Mouse (Mus musculus) ZHBTc4 (cell line): Measurements from ENCODE around the gene Sbno2.

Experiments used
- DNase-seq: peaks from one replicate; pipeline ENCODE4 v3.0.0-alpha.2; 2011; ENCODE audit warnings: low read depth, low spot score

Sbno2 gene

DNA sequence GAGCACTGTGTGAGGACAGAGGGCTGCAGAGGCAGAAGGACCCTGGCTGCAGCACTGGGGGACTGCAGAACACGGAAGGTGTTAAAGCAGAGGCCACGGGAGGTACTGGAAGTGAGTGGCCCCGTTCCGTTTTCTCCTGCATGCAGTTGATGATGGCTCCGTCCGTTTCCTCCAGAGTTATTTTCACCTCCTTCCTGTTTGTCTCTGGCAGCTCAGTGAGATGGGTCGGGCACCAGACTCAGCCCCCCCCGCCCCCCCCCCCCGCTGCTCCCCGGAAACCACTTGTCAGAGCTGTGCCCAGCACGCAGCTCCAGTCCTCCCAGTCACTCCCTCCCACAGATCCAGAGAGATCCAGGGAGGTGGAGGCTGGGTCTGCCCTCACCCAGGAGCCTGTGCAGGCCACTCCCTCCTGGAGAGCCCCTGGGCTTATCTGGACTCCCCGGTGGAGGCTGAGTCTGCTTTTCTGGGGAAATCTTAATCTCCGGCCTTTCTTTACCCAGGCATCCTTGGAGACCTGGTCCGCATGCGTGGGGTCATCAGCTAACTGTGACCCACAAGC, 86.6 kb downstream of the Sbno2 start:
- DNase-seq: no peak

DNA sequence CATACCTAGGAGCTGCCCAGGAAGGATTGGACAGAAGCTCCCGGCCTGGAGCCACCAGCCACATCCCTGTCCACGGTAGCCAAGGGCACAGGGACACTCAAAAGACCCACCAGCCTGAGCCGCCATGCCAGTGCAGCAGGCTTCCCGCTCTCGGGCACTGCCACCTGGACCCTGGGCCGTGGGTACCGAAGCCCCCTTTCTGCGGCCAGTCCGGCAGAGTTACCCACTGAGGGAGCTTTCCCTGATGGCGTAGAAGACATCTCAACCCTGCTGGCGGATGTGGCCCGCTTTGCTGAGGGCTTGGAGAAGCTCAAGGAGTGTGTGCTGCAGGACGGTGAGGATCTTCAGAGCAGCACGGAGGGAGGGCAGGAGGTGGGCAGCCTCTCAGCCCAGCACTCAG, 87.6 kb downstream of the Sbno2 start:
- no peak for DNase-seq

DNA sequence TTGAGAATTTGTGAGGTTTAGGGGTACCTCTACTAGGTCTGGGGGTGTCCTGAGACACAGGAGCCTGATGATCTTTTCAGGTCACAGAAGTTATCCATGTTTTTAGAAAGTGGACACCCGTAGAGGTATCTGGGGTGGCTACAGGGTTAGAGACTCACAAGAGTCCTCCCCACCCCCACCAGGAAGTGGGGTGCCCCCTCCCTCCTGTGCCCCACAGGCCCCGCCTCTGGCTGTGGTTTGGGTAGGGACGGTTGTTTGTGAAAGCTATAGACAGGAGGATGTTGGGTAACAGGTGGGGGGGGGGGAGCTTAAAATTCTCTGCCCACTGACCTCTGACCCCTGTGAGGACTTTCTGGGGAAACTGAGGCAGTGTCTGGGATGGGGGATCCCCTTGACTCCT, 88.0 kb downstream of the Sbno2 start:
- DNase-seq: no peak

DNA sequence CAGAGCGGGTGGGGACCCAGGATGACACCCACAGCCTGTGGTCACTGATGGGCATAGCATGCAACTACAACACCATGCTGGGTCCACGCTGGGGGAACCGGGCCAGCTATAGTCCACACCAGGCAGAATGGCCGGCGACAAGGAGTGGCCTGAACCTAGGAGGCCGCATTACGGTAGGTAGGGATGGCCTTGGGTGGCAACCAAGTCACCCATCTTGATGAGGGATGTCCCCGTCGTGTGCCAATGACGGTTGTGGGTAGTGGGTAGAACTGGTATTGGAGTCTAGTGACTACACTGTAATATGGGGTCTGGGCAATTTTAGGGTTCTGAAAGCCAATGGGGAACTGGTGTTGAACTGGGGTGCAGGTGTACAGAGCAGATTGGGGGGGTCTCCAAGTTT, 88.4 kb downstream of the Sbno2 start:
- no peak for DNase-seq

DNA sequence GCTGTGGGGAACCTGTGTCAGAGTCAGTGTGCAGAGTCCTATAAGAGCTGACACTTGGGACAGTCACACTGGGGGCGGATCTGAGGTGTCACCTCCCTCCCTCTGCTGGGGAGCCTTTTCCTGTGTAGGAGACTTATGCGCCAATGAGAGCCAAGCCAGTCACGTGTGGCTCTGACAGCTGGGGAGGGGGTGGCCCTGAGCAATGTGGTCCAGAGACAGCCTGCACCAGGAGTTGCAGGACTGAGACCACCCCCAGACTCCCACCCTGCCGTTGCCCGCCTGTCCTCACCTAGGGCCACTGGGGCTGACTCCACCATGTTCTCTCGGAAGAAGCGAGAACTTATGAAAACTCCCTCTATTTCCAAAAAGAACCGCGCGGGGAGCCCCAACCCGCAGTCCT, 88.9 kb downstream of the Sbno2 start, which contains the start of gene Arhgap45:
TSS of gene Arhgap45 (plus strand) at position 143 of the 400 bp plus-strand sequence.
- DNase-seq: no peak

DNA sequence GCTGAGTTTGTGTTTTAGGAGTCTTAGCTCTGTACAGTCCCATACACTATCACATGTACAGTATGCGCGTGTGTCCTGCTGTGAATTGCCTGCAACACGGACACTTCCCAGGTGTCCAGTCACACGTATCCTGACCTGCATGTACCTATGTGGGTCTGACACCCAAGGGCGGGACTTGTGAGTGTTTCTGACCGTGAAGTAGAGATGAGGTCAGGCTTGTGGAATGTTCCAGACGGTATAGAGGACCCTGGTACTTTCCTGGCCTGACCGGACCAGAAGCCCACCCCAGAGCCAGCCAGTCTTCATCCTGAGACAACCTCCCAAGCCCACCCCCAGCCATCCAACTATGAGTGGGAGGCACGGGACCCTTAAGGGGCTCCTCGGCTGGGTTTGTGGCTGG, 89.8 kb downstream of the Sbno2 start:
- no peak for DNase-seq

DNA sequence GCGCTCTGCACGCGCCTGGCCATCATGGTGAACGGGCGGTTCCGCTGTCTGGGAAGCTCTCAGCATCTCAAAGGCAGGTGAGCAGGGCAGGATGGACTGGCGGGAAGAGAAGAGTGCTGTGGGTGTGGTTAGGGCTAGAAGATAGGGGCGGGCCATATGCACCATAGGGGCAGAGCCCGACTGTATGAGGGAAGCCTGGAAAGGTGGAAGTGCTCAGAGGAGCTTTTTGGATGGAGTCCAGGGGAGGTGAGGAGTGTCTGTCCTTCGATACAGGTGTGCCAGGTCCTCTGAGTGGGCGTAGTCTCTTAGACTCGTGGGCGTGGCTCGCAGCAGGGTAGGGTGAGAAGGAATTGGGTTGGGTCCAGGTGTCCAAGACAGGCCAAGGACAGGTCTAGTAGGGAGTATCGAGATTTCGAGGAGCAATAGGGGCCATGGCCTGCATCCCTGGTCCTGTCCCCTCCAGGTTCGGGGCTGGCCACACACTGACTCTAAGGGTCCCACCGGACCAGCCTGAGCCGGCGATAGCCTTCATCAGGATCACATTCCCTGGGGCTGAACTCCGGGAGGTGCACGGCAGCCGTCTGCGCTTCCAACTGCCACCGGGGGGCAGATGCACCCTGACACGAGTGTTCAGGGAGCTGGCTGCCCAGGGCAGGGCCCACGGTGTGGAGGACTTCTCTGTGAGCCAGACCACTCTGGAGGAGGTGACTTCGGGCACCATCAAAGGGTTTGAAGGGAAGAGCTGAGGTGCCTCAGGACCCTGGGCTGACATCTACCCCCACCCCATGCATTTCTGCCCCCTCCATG, 90.7 kb downstream of the Sbno2 start:
- DNase-seq: peak; percentile 56

DNA sequence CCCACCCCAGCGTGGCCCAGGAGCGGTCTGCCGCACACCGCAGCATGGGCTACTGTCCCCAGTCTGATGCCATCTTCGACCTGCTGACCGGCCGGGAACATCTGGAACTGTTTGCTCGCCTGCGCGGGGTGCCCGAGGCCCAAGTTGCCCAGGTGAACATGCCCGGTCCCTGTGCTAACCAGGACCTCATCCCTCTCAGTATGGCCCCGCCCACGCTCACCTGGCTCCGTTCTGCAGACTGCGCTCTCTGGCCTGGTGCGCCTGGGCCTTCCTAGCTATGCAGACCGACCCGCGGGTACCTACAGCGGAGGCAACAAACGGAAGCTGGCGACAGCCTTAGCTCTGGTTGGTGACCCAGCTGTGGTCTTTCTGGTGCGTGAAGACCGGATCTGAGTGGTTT, 91.8 kb downstream of the Sbno2 start:
- DNase-seq: no peak

DNA sequence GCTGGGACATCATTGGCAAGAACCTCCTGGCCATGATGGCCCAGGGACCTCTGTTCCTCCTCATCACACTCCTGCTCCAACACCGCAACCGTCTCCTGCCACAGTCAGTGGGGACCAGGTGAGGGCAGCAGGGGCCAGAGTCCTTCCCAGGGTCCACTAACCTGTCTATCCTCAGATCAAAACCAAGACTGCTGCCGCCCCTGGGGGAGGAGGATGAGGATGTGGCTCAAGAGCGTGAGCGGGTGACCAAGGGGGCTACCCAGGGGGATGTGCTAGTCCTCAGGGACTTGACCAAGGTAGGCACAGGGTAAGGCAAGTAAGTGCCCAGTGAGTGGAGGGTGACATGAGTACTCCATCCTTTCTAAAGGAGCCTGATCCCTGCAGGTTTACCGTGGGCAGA, 93.6 kb downstream of the Sbno2 start:
- no peak for DNase-seq
